Mouse (Mus musculus) stomach, postnatal 0 days (tissue): Measurements from ENCODE around the gene Hist1h4h. TPM values are rescaled to one million over a fixed set of nuclear protein-coding genes. Genes with fewer than 3 reads are reported as not detected.
"Not testable (repeated sequence)": the region's sequence is repeated elsewhere in the genome, so short reads cannot be mapped to it uniquely, and the experiment has no call there.

Experiments
- ATAC-seq: fragments of 200-750 bp; cut with Nextera tagmentation; 2 replicates; pipeline ENCODE4 v1.8.0; 2017; ENCODE audit not compliant: low FRiP score, low TSS enrichment
- DNase-seq: peaks from one replicate; pipeline ENCODE4 v3.0.0-alpha.2; 2016; ENCODE audit warnings: low spot score
- H3K27ac ChIP-seq: fragments of 300-500 bp; sonication (generic); replicated peaks from 2 replicates; pipeline ENCODE4 v1.5.1; 2014; ENCODE audit warnings: mild to moderate bottlenecking, control low read depth
- H3K27me3 ChIP-seq: fragments of 300-500 bp; sonication (generic); 2 replicates; pipeline ENCODE4 v1.6.1; 2014; ENCODE audit warnings: low read length; ENCODE audit not compliant: control insufficient read depth, insufficient read depth
- H3K36me3 ChIP-seq: fragments of 300-500 bp; sonication (generic); 2 replicates; pipeline ENCODE4 v1.6.1; 2014; ENCODE audit warnings: low read length, mixed read lengths; ENCODE audit not compliant: control insufficient read depth, insufficient read depth
- H3K4me1 ChIP-seq: fragments of 300-500 bp; sonication (generic); replicated peaks from 2 replicates; pipeline ENCODE4 v1.6.1; 2014; ENCODE audit warnings: antibody characterized with exemption; ENCODE audit not compliant: control insufficient read depth, insufficient read depth
- H3K4me2 ChIP-seq: fragments of 300-500 bp; sonication (generic); replicated peaks from 2 replicates; pipeline ENCODE4 v1.6.1; 2014; ENCODE audit warnings: low read depth, mild to moderate bottlenecking, control low read depth, moderate library complexity
- H3K4me3 ChIP-seq: fragments of 300-500 bp; sonication (generic); 2 replicates; pipeline ENCODE4 v1.5.1; 2014; ENCODE audit warnings: low read depth, low read length, control low read depth
- H3K9ac ChIP-seq: fragments of 300-500 bp; sonication (generic); 2 replicates; pipeline ENCODE4 v1.6.1; 2014; ENCODE audit warnings: mild to moderate bottlenecking, low read length, control low read depth, mixed read lengths
- H3K9me3 ChIP-seq: fragments of 300-500 bp; sonication (generic); 2 replicates; pipeline ENCODE4 v1.6.1; 2016; ENCODE audit warnings: low read length; ENCODE audit not compliant: control insufficient read depth
- CTCF ChIP-seq: IDR thresholded peaks from 2 replicates; pipeline ENCODE4 v1.5.1; 2016; ENCODE audit warnings: antibody characterized with exemption, low read depth, mild to moderate bottlenecking, moderate library complexity
- EP300 ChIP-seq: optimal IDR thresholded peaks from 2 replicates; pipeline ENCODE3; 2016; ENCODE audit warnings: antibody characterized with exemption
- WGBS: fragments of 180-500 bp; shearing (Covaris S2); extraction: QIAGEN DNeasy Blood & Tissue Kit; methylation state at CpG from one replicate; pipeline ENCODE4 v1.1.7; 2014; 5-methylcytosine and 5-hydroxymethylcytosine counted together
- polyA plus RNA-seq: library from polyadenylated mRNA; unstranded; fragments of >200 nt; fragmentation: Nextera tagmentation; extraction: Ambion mirVana; gene quantifications from 2 replicates; pipeline ENCODE4 v1.2.1, GENCODE M21; 2015

Gene Hist1h4h
- polyA plus RNA-seq, 1 experiment from 2014 or later: 18.3 TPM

DNA sequence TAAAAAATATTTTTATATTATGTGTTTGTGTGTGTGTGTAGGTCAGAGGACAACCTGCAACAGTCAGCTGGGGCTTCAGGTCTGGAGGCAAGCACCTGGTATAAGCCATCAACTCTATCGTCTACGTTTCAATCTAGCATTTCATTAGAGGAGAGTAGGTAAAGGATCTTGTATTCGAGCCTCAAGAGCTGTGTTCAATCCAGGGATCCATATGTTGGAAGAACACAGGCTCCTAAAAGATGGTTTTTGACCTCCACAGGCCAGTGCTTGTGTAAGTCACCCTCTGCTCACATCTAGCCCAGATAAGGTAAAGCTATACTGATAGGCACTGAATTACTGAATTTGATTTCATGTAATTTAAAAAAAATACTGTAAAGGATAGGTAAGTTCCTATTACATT lies 26.1 kb downstream of the Hist1h4h start:
- WGBS: 63% methylated on average over 3 of the region's 3 CpGs

DNA sequence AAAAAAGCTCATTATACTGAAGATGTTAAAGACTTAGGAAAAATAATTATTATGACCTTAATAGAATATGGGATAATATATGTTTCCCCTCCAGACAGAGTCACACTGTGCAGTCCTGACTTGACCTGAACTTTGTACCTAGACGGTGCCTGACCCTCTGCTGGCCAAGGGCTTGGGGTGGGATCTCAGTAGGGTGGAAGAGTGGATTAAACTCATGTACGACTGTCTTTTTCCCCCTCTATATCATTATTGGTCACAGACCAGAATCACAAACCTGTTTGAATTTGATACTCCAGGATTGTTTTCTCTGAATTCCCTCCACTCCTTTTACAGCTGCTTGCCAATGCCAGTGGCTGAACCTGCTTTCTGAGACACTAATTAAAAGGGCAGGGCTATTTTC lies 29.8 kb downstream of the Hist1h4h start:
- not testable (repeated sequence) for ATAC-seq, H3K36me3 ChIP-seq, H3K4me2 ChIP-seq, H3K27me3 ChIP-seq, H3K4me1 ChIP-seq, H3K27ac ChIP-seq, H3K4me3 ChIP-seq, H3K9me3 ChIP-seq, DNase-seq, H3K9ac ChIP-seq
- 18% methylated on average over 2 of the region's 2 CpGs for WGBS

More for the DNA sequence above, 26.1 kb downstream of the Hist1h4h start:
- no peak overlapping the region for H3K4me3 ChIP-seq
- DNase-seq (no peak), ATAC-seq (no peak)
- H3K9me3 ChIP-seq: no peaks in the 10 kb centered on the region
- H3K36me3 ChIP-seq: no peaks in the 10 kb centered on the region
- no peak for TF ChIP-seq EP300
- no peak for TF ChIP-seq CTCF
- no peak overlapping the region; the same call in 1 of the 2 replicates for H3K27ac ChIP-seq
- H3K27me3 ChIP-seq: no peaks in the 10 kb centered on the region
- H3K9ac ChIP-seq: no peak overlapping the region
- H3K4me2 ChIP-seq: no peak overlapping the region
- no peaks in the 10 kb centered on the region for H3K4me1 ChIP-seq

DNA sequence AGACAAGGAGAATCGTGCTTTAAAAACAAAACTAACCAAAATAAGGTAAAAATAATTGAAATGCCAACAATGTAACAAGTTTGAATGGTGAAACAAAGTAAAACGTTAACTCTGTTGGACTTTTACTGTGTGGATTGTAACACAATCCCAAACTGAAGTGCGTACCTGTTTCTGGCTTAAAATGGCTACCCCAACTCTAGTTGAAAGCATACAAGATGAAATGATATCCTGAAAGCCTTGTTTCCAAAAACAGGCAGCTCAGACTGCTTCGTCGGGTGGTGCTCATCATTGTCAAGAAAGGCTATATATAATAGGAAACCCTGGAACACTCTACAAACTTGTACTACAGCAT lies 30.7 kb downstream of the Hist1h4h start:
- H3K36me3 ChIP-seq, H3K9ac ChIP-seq, ATAC-seq, H3K9me3 ChIP-seq, DNase-seq, H3K27me3 ChIP-seq, H3K4me1 ChIP-seq: not testable (repeated sequence)
- WGBS: 0% methylated on average over 2 of the region's 5 CpGs
- Histone ChIP-seq H3K4me2 (peak overlapping the region; percentile 51), H3K4me3 (peak overlapping the region; percentile 42), H3K27ac (0 out of 2 replicates have a peak overlapping the region, but pooled peaks have one; percentile 97)

DNA sequence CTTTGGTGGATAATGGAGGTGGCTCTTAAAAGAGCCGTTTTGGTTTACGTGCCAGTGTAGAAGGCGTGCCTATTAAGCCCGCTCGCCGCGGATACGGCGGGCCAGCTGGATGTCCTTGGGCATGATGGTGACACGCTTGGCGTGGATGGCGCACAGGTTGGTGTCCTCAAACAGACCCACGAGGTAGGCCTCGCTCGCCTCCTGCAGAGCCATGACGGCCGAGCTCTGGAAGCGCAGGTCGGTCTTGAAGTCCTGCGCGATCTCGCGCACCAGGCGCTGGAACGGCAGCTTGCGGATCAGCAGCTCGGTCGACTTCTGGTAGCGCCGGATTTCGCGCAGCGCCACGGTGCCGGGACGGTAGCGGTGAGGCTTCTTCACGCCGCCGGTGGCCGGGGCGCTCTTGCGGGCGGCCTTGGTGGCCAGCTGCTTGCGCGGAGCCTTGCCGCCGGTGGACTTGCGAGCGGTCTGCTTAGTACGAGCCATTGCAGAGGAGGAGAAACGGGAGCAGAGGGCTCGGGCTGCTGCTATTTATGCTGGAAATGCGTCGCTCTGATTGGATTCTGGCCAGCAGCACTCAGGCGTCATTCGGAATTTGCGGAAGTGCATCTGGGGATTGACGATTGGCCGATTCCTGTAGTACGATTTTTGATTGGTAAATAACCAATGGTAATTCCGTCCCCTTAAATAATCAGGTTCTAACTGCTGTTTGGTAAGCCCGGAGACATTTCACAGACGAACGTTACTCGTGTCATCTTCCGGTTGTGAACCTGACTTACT lies 31.2 kb downstream of the Hist1h4h start, which contains the start of gene Hist1h3e:
Gene Hist1h3e, minus strand, starts transcription at position 487 of the 777 bp plus-strand sequence.
- peak; percentile 95 for DNase-seq
- H3K36me3 ChIP-seq, H3K4me1 ChIP-seq, H3K27me3 ChIP-seq, H3K9me3 ChIP-seq: not testable (repeated sequence)
- under 1% methylated on average over 32 of the region's 67 CpGs for WGBS
- peak; percentile 49 for TF ChIP-seq EP300
- ATAC-seq: peak; percentile 93
- H3K4me2 ChIP-seq: peak within 1 kb of the TSS; percentile 68
- peak within 1 kb of the TSS; percentile 59 for H3K9ac ChIP-seq
- peak within 1 kb of the TSS; percentile 97 for H3K27ac ChIP-seq
- peak within 1 kb of the TSS; percentile 42 for H3K4me3 ChIP-seq

DNA sequence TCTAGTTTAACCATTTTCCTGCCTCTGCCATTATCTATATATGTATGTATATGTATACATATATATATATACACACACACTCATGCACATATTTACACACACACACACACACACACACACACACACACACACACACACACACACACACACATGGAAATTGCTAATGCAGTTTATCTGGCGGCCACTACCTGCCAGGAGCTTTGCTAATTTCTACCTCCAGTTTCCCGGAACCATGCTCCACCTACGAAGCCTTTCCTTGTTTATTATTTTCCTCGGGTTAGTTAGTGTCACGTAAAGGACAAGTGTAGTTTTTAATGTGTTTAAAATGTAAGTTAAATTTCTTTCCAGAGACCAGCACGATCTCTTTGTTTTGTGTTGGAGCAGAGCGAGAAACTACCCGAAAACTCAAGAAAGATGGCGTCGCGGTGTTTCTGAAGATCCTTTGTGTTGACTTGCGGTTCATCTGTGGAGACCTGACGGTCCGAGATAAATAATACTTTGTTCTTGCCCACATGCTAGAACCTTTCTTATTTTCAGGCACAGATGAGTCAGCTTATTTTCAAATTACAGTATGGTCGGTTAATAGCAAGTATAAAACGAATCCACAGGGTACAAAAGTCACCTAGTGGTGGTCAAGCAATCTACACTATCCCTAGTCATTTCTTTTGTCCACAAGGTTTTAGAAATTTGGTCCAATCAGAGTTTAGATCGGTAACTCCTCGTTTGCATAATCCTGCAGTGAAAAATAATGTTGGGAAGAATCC lies 32.0 kb downstream of the Hist1h4h start:
- ATAC-seq: peak; percentile 61
- H3K4me2 ChIP-seq: peak overlapping the region; percentile 68
- H3K9ac ChIP-seq: peak overlapping the region; percentile 59
- H3K4me1 ChIP-seq: no peaks in the 10 kb centered on the region
- no peaks in the 10 kb centered on the region for H3K36me3 ChIP-seq
- no peaks in the 10 kb centered on the region for H3K27me3 ChIP-seq
- DNase-seq: peak; percentile 52
- H3K9me3 ChIP-seq: no peaks in the 10 kb centered on the region
- 2% methylated on average over 18 of the region's 18 CpGs for WGBS
- TF ChIP-seq EP300 (no peak), CTCF (peak; percentile 78)
- H3K4me3 ChIP-seq: peak overlapping the region; percentile 42
- H3K27ac ChIP-seq: peak overlapping the region; percentile 97

DNA sequence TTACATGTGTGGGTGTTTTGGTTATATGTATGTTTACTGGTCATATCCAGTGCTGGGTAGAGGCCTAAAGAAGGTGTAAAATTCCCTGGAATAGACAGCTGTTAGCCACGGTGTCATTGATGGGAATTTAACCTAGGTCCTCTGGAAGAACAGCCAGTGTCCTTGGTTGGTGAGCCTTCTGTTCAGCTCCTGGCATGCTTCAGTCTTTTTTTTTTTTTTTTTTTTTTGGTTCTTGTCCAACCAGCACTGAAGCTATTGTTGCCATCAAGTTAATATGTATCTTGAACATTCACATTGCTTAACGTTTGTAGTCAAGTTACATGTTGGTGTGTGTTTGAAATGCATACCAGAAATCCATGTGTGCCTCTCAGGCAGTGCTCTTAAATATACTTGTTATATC lies 33.6 kb downstream of the Hist1h4h start:
- no peak overlapping the region for H3K9ac ChIP-seq
- TF ChIP-seq CTCF: no peak
- TF ChIP-seq EP300: no peak
- 80% methylated on average over 2 of the region's 2 CpGs for WGBS
- DNase-seq (no peak), ATAC-seq (no peak)
- no peak overlapping the region for H3K4me2 ChIP-seq
- H3K36me3 ChIP-seq: no peaks in the 10 kb centered on the region
- no peaks in the 10 kb centered on the region for H3K4me1 ChIP-seq
- no peak overlapping the region for H3K4me3 ChIP-seq
- H3K27ac ChIP-seq: no peak overlapping the region
- H3K9me3 ChIP-seq: no peaks in the 10 kb centered on the region
- no peaks in the 10 kb centered on the region for H3K27me3 ChIP-seq
